Mouse (Mus musculus) C2C12 (cell line): ENCODE measurements around the gene Ppp2r2c. TPM values are rescaled to one million over a fixed set of nuclear protein-coding genes. Genes with fewer than 3 reads are reported as not detected.

Source experiments
- H3K27me3 ChIP-seq: one replicate; pipeline ENCODE4 v1.6.1; 2011; ENCODE audit not compliant: control insufficient read depth, insufficient read depth, insufficient read length
- H3K36me3 ChIP-seq: one replicate; pipeline ENCODE4 v1.6.1; 2011; ENCODE audit not compliant: control insufficient read depth, insufficient read depth
- H3K4me3 ChIP-seq: one replicate; pipeline ENCODE4 v1.5.1; 2011; ENCODE audit warnings: mild to moderate bottlenecking, control low read depth; ENCODE audit not compliant: poor library complexity, insufficient read depth, severe bottlenecking
- H3K79me2 ChIP-seq: one replicate; pipeline ENCODE4 v1.6.1; 2011; ENCODE audit not compliant: control insufficient read depth, insufficient read depth
- H3K79me3 ChIP-seq: one replicate; pipeline ENCODE4 v1.6.1; 2011; ENCODE audit warnings: low read depth, control low read depth
- H3ac ChIP-seq: one replicate; pipeline ENCODE3; 2011; ENCODE audit warnings: low read depth; ENCODE audit not compliant: control insufficient read depth, insufficient read length
- CEBPB ChIP-seq: IDR thresholded peaks from one replicate; pipeline ENCODE4 v1.6.1; 2011; ENCODE audit warnings: low read depth, mild to moderate bottlenecking, control low read depth, moderate library complexity
- CTCF ChIP-seq: IDR thresholded peaks from one replicate; pipeline ENCODE4 v1.5.1; 2011; ENCODE audit not compliant: control insufficient read depth, insufficient read depth, insufficient read length
- FOSL1 ChIP-seq: IDR thresholded peaks from one replicate; pipeline ENCODE4 v1.8.0; 2011; ENCODE audit warnings: mild to moderate bottlenecking, low read length; ENCODE audit not compliant: poor library complexity, insufficient read depth, severe bottlenecking
- MAX ChIP-seq: IDR thresholded peaks from one replicate; pipeline ENCODE4 v1.6.1; 2011; ENCODE audit warnings: mild to moderate bottlenecking, control low read depth
- MYOD1 ChIP-seq: IDR thresholded peaks from one replicate; pipeline ENCODE4 v1.6.1; 2011; ENCODE audit warnings: low read depth; ENCODE audit not compliant: control insufficient read depth, insufficient read length
- MYOG ChIP-seq: IDR thresholded peaks from one replicate; pipeline ENCODE4 v1.6.1; 2011; ENCODE audit not compliant: control insufficient read depth, insufficient read length; ENCODE audit errors: extremely low read depth
- USF1 ChIP-seq: IDR thresholded peaks from one replicate; pipeline ENCODE4 v1.6.1; 2011; ENCODE audit warnings: low read depth, mild to moderate bottlenecking, control low read depth, moderate library complexity
- polyA plus RNA-seq: library from polyadenylated mRNA; unstranded; fragments of >200 nt; fragmentation: generic; extraction: Trizol; gene quantifications from one replicate; pipeline ENCODE4 v1.2.1, GENCODE M21; 2012; ENCODE audit warnings: missing spikeins

Gene Ppp2r2c
- polyA plus RNA-seq, 1 experiment, result not detected

DNA sequence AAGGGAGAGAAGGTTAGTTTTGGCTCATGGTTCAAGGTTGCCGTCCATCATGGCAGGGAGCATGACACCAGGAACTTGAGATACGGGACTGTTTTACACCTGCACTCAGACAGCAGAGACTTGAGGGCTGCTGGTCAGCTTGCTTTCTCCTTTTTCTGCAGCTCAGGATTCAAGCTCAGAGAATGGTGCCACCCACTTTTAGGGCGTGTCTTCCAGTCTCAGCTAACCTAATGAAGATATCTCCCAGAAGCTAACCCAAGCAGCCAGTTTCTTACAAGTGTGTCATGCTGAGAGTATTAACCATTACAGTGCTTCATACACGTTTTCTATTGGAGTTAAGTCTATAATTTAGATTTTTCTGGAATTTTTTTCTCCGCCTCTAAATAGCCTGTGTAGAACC, 76.2 kb downstream of the Ppp2r2c start:
- TF ChIP-seq MAX, result no peak
- TF ChIP-seq MYOG, result no peak
- TF ChIP-seq FOSL1, result no peak
- no peak for TF ChIP-seq CTCF
- TF ChIP-seq USF1, result no peak
- no peak for TF ChIP-seq MYOD1
- no peak for TF ChIP-seq CEBPB
- Histone ChIP-seq H3K27me3 (peaks cover 14% of the 10 kb centered on the region), H3ac (no peak overlapping the region), H3K79me3 (no peaks in the 10 kb centered on the region), H3K36me3 (no peaks in the 10 kb centered on the region), H3K4me3 (no peak overlapping the region), H3K79me2 (no peaks in the 10 kb centered on the region)

DNA sequence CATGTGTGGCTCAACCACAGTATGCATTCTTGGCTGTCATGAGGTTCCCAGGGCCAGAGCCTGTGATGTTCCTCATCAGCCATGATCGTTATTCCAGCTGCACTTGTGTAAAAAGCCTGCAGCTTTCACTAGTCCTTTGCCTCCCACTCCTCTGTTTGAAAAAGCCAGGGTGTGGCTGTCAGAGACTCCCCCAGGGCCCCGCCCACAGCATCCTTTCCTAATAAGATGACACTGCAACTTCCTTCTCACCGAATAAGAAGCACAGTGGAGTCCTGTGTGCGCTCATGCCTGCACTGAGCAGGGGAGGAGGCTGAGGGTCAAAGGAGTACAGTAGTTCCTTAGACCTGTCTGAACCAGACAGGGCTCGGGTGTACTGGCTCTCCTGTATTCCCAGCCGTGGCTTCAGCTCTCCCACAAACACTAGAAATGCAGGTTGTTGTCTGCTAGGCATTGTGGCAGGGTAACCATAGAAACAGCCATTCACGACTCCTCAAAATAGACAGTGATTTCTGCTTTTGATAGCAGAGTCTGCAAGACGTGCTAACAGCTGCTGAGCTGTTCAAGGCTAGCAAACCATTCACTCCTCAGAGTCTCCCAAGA, 76.9 kb downstream of the Ppp2r2c start:
- Histone ChIP-seq H3K36me3 (no peaks in the 10 kb centered on the region), H3K79me2 (no peaks in the 10 kb centered on the region), H3K4me3 (no peak overlapping the region), H3K79me3 (no peaks in the 10 kb centered on the region), H3K27me3 (peaks cover 7% of the 10 kb centered on the region), H3ac (no peak overlapping the region)
- TF ChIP-seq MYOG, result no peak
- no peak for TF ChIP-seq USF1
- TF ChIP-seq CEBPB, result no peak
- no peak for TF ChIP-seq MYOD1
- TF ChIP-seq CTCF, result no peak
- TF ChIP-seq MAX, result no peak
- no peak for TF ChIP-seq FOSL1

DNA sequence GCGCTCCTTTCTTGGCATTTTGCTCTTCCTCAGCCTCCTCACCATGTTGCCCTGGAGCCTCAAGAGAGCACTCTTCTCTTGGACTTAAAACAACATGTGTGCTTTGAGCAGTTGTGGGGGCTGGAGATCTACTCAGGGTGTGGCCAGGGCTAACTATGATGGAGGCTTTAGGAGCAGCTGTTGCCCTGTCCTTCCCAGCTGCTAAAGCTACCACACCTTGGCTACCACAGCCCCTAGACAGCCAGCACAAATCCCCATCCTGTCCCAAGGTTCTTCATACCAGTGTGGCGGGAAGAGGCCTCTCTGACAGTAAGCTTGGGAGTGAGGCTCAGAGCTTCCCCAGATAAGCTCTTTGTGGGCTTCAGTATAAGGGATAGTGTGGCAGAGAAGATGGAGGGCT, 77.4 kb downstream of the Ppp2r2c start:
- Histone ChIP-seq H3K27me3 (peaks cover 6% of the 10 kb centered on the region), H3K4me3 (no peak overlapping the region), H3ac (no peak overlapping the region), H3K79me2 (no peaks in the 10 kb centered on the region), H3K79me3 (no peaks in the 10 kb centered on the region), H3K36me3 (no peaks in the 10 kb centered on the region)
- no peak for TF ChIP-seq MYOD1
- TF ChIP-seq MAX, result no peak
- TF ChIP-seq CEBPB, result no peak
- no peak for TF ChIP-seq CTCF

DNA sequence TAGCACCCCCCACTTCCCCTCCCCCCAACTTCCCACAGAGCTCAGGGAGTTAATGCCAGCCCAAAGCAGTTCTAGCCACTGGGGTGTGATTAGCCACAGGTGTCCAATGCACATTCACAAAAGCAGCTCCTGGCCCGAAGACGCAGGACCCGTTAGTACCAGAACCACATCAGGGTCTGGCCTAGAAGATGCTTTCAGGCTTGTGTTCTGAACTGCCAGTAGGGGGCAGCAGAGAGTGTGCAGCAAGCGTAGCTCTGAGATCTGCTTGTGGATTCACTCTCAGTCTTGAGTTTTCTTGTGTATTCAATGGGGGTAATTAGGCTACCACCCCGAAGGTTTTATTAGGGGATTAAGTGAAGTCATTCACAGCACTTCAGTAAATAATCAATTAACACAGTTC, 78.1 kb downstream of the Ppp2r2c start:
- H3K27me3 ChIP-seq, result peaks cover 6% of the 10 kb centered on the region
- no peaks in the 10 kb centered on the region for H3K36me3 ChIP-seq
- TF ChIP-seq CTCF (peak; percentile 64), MYOG (no peak)
- no peak overlapping the region for H3ac ChIP-seq
- no peaks in the 10 kb centered on the region for H3K79me3 ChIP-seq
- H3K79me2 ChIP-seq, result no peaks in the 10 kb centered on the region
- no peak overlapping the region for H3K4me3 ChIP-seq

DNA sequence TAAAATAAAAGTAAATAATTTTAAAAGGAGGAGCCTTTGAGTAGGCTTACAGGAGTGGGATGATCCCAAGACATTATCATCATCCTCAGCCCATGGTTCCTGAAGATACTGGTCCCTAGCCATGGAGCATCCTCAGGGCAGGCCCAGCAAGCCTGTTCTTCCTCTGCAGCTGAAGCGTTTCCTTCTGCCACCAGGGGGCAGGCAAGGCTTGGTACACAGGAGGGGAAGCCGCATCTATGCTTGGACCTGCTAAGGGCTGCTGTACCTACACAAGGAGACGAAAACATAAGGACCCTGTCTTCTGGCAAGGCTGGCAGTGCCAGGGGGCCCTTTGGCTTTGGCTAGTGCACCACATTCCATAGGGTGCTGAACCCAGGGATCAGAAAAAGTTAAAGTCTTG, 80.5 kb downstream of the Ppp2r2c start:
- Histone ChIP-seq H3K79me2 (no peaks in the 10 kb centered on the region), H3K27me3 (peaks cover 3% of the 10 kb centered on the region), H3K79me3 (no peaks in the 10 kb centered on the region), H3K36me3 (no peaks in the 10 kb centered on the region), H3K4me3 (no peak overlapping the region), H3ac (no peak overlapping the region)
- TF ChIP-seq USF1 (no peak), FOSL1 (no peak), CTCF (peak; percentile 91), CEBPB (no peak), MYOG (no peak)

DNA sequence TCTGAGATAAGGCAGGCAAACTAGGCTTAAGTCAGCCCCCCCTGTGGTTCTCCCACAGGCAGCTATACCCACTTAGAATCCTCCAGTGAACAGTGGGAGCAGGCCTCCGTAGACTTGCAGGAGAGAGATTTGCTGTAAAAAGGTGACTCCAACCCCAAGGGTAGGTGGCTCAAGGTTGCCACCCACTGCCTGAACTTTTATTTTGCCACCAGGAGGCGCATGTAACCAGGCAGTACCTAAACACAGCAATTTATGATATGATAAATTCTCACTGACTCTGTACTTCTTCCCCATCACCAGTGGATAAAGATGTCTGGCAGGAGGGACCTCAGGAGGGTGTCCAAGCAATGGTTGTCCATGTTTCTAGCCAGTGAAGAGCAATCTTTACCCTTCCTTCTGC, 82.6 kb downstream of the Ppp2r2c start:
- peaks cover 3% of the 10 kb centered on the region for H3K27me3 ChIP-seq
- no peak overlapping the region for H3K4me3 ChIP-seq
- H3K79me2 ChIP-seq, result no peaks in the 10 kb centered on the region
- no peak overlapping the region for H3ac ChIP-seq
- no peaks in the 10 kb centered on the region for H3K79me3 ChIP-seq
- no peak for TF ChIP-seq CTCF
- TF ChIP-seq MYOD1, result no peak
- TF ChIP-seq FOSL1, result no peak
- TF ChIP-seq MAX, result no peak
- no peak for TF ChIP-seq CEBPB
- TF ChIP-seq USF1, result no peak
- TF ChIP-seq MYOG, result no peak
- no peaks in the 10 kb centered on the region for H3K36me3 ChIP-seq
